Mouse (Mus musculus): ENCODE results near the gene Rarb. TPM values are rescaled to one million over a fixed set of nuclear protein-coding genes. Genes with fewer than 3 reads are reported as not detected.

Rarb gene
- total and polyA plus RNA-seq, 2 experiments from 2014 or later, result 4.4 to 16.7 TPM

- ATAC-seq (ENCODE audit: low FRiP score), result no peak
- 62% methylated on average over 3 of the region's 3 CpGs for WGBS
These were observed 12.8 kb downstream of the Rarb start for GRCm38 (mm10) chr14:16806155-16806554.

GRCm38 (mm10) chr14:16790161-16790560 is 28.8 kb downstream of the Rarb start:
- no peak for TF ChIP-seq CTCF (IDR thresholded peaks at IDR 0.05)
- Histone ChIP-seq H3K27me3 (ENCODE audit: insufficient read depth, low read length) (no peaks in the 10 kb centered on the region), H3K4me1 (ENCODE audit: insufficient read depth, low read length) (no peaks in the 10 kb centered on the region; the same call in 1 of the 2 replicates), H3K4me3 (ENCODE audit: low read depth, low read length) (no peak overlapping the region), H3K27ac (ENCODE audit: low read depth, low read length) (no peak overlapping the region), H3K9ac (replicated peaks; ENCODE audit: low read length, poor library complexity, severe bottlenecking) (no peak overlapping the region), H3K36me3 (ENCODE audit: insufficient read depth, low read length) (no peaks in the 10 kb centered on the region), H3K9me3 (ENCODE audit: low read length) (no peaks in the 10 kb centered on the region), H3K4me2 (ENCODE audit: low read depth, low read length, poor library complexity, severe bottlenecking) (no peak overlapping the region)
- no peak for ATAC-seq (ENCODE audit: low FRiP score)
- 44% methylated on average over 1 of the region's 1 CpGs for WGBS
- DNase-seq (ENCODE audit: low spot score), result no peak

More at GRCm38 (mm10) chr14:16806155-16806554, 12.8 kb downstream of the Rarb start:
- H3K9me3 ChIP-seq (ENCODE audit: low read length), result no peaks in the 10 kb centered on the region
- H3K4me1 ChIP-seq (ENCODE audit: insufficient read depth, low read length), result no peaks in the 10 kb centered on the region
- H3K36me3 ChIP-seq (ENCODE audit: insufficient read depth, low read length), result no peaks in the 10 kb centered on the region
- TF ChIP-seq CTCF (IDR thresholded peaks at IDR 0.05), result no peak
- no peak for DNase-seq (ENCODE audit: low spot score)
- no peaks in the 10 kb centered on the region for H3K27me3 ChIP-seq (ENCODE audit: insufficient read depth, low read length)
- no peak overlapping the region for H3K9ac ChIP-seq (replicated peaks; ENCODE audit: low read length, poor library complexity, severe bottlenecking)
- no peak overlapping the region for H3K27ac ChIP-seq (ENCODE audit: low read depth, low read length)
- H3K4me2 ChIP-seq (ENCODE audit: low read depth, low read length, poor library complexity, severe bottlenecking), result no peak overlapping the region
- H3K4me3 ChIP-seq (ENCODE audit: low read depth, low read length), result no peak overlapping the region

- H3K4me3 ChIP-seq (ENCODE audit: low read depth, low read length), result no peak overlapping the region
- no peak for DNase-seq (ENCODE audit: low spot score)
- H3K36me3 ChIP-seq (ENCODE audit: insufficient read depth, low read length), result no peaks in the 10 kb centered on the region
- no peak overlapping the region for H3K4me2 ChIP-seq (ENCODE audit: low read depth, low read length, poor library complexity, severe bottlenecking)
- H3K27me3 ChIP-seq (ENCODE audit: insufficient read depth, low read length), result no peaks in the 10 kb centered on the region
- no peaks in the 10 kb centered on the region for H3K4me1 ChIP-seq (ENCODE audit: insufficient read depth, low read length)
- 91% methylated on average over 5 of the region's 5 CpGs for WGBS
- H3K9me3 ChIP-seq (ENCODE audit: low read length), result no peaks in the 10 kb centered on the region
- ATAC-seq (ENCODE audit: low FRiP score), result no peak
- no peak overlapping the region for H3K9ac ChIP-seq (replicated peaks; ENCODE audit: low read length, poor library complexity, severe bottlenecking)
- H3K27ac ChIP-seq (ENCODE audit: low read depth, low read length), result no peak overlapping the region
- no peak for TF ChIP-seq CTCF (IDR thresholded peaks at IDR 0.05)
These were observed 36.9 kb downstream of the Rarb start for GRCm38 (mm10) chr14:16781942-16782541.

GRCm38 (mm10) chr14:16776723-16777381 is 42.1 kb downstream of the Rarb start:
- Histone ChIP-seq H3K27ac (ENCODE audit: low read depth, low read length) (no peak overlapping the region), H3K4me1 (ENCODE audit: insufficient read depth, low read length) (no peaks in the 10 kb centered on the region), H3K9me3 (ENCODE audit: low read length) (no peaks in the 10 kb centered on the region), H3K9ac (replicated peaks; ENCODE audit: low read length, poor library complexity, severe bottlenecking) (no peak overlapping the region), H3K27me3 (ENCODE audit: insufficient read depth, low read length) (no peaks in the 10 kb centered on the region), H3K4me3 (ENCODE audit: low read depth, low read length) (no peak overlapping the region), H3K4me2 (ENCODE audit: low read depth, low read length, poor library complexity, severe bottlenecking) (no peak overlapping the region), H3K36me3 (ENCODE audit: insufficient read depth, low read length) (no peaks in the 10 kb centered on the region)
- ATAC-seq (ENCODE audit: low FRiP score) (no peak), DNase-seq (ENCODE audit: low spot score) (no peak)
- WGBS, result 76% methylated on average over 2 of the region's 2 CpGs
- TF ChIP-seq CTCF (IDR thresholded peaks at IDR 0.05), result no peak

- no peak overlapping the region for H3K27ac ChIP-seq (ENCODE audit: low read depth, low read length)
- H3K9ac ChIP-seq (replicated peaks; ENCODE audit: low read length, poor library complexity, severe bottlenecking), result no peak overlapping the region
- H3K27me3 ChIP-seq (ENCODE audit: insufficient read depth, low read length), result no peaks in the 10 kb centered on the region
- WGBS, result 65% methylated on average over 3 of the region's 3 CpGs
- TF ChIP-seq CTCF (IDR thresholded peaks at IDR 0.05), result no peak
- ATAC-seq (ENCODE audit: low FRiP score), result no peak
- no peak overlapping the region for H3K4me2 ChIP-seq (ENCODE audit: low read depth, low read length, poor library complexity, severe bottlenecking)
- H3K36me3 ChIP-seq (ENCODE audit: insufficient read depth, low read length), result no peaks in the 10 kb centered on the region
- H3K4me3 ChIP-seq (ENCODE audit: low read depth, low read length), result no peak overlapping the region
- H3K9me3 ChIP-seq (ENCODE audit: low read length), result no peaks in the 10 kb centered on the region
- no peak for DNase-seq (ENCODE audit: low spot score)
- H3K4me1 ChIP-seq (ENCODE audit: insufficient read depth, low read length), result no peaks in the 10 kb centered on the region
These were observed 46.0 kb downstream of the Rarb start for GRCm38 (mm10) chr14:16772927-16773326.

- no peak for TF ChIP-seq CTCF (IDR thresholded peaks at IDR 0.05)
- H3K4me3 ChIP-seq (ENCODE audit: low read depth, low read length), result no peak overlapping the region
- no peak for DNase-seq (ENCODE audit: low spot score)
- no peak for ATAC-seq (ENCODE audit: low FRiP score)
- no peaks in the 10 kb centered on the region for H3K4me1 ChIP-seq (ENCODE audit: insufficient read depth, low read length)
- no peak overlapping the region for H3K9ac ChIP-seq (replicated peaks; ENCODE audit: low read length, poor library complexity, severe bottlenecking)
- H3K9me3 ChIP-seq (ENCODE audit: low read length), result no peaks in the 10 kb centered on the region
- WGBS, result 83% methylated on average over 1 of the region's 1 CpGs
- no peak overlapping the region for H3K27ac ChIP-seq (ENCODE audit: low read depth, low read length)
- no peaks in the 10 kb centered on the region for H3K27me3 ChIP-seq (ENCODE audit: insufficient read depth, low read length)
- H3K36me3 ChIP-seq (ENCODE audit: insufficient read depth, low read length), result no peaks in the 10 kb centered on the region
- H3K4me2 ChIP-seq (ENCODE audit: low read depth, low read length, poor library complexity, severe bottlenecking), result no peak overlapping the region
These were observed 53.1 kb downstream of the Rarb start for GRCm38 (mm10) chr14:16765891-16766290.

All from midbrain, postnatal 0 days (tissue).